ENCODE assay signal across 29 mouse cellular contexts in genomic region chr1:54902689-54903246, GRCm38 (mm10). TPM values are rescaled to one million over a fixed set of nuclear protein-coding genes. Genes with fewer than 3 reads are reported as not detected.
A peak's percentile ranks its signal among the peaks of the same experiment; 100 is the strongest.
DNase-seq lines count a peak whose midpoint lies in the region; ATAC-seq and TF ChIP-seq lines count a peak whose summit lies in the region.
"Had no signal": no experiment of that assay in that cellular context is flagged by ENCODE, and none has a peak within 500 bp of the region (broad histone marks: within the 10 kb centered on the region; RNA-seq: fewer than 3 reads in every experiment).

No protein-coding gene starts in this region.

- no peaks in the 10 kb centered on the region for H3K79me2 ChIP-seq in MEL (ENCODE audit: control insufficient read depth, insufficient read depth, low read length, poor library complexity)

- H3K9ac ChIP-seq in MEL (ENCODE audit: control insufficient read depth, low read depth, low read length, poor library complexity, severe bottlenecking): no peak overlapping the region
- no peak overlapping the region for H3K9ac ChIP-seq in liver, embryonic 11.5 days (ENCODE audit: low read depth, low read length)
- no peak overlapping the region for H3K9ac ChIP-seq in liver, embryonic 16.5 days (ENCODE audit: low read depth, low read length)
- H3K9ac ChIP-seq: embryonic facial prominence, embryonic 13.5 days; heart, embryonic 13.5 days; lung, embryonic 14.5 days; neural tube, embryonic 15.5 days had no signal

- WGBS in liver, embryonic 11.5 days: 74% methylated on average over 12 of the region's 12 CpGs
- 57% methylated on average over 12 of the region's 12 CpGs for WGBS in liver, embryonic 16.5 days (ENCODE audit: insufficient replicate concordance)

- intact Hi-C loops in heart, postnatal 14 days (cut with DNase I): no loop called here

- peaks cover 0 to 19% of the 10 kb centered on the region in 2 experiments; a peak in 2 of 4 replicates for H3K36me3 ChIP-seq in MEL (ENCODE audit: control insufficient read depth in 1 of 2, insufficient read depth in 2 of 2, low read length in 2 of 2)
- H3K36me3 ChIP-seq in liver, embryonic 11.5 days (ENCODE audit: control insufficient read depth, insufficient read depth, low read length): no peaks in the 10 kb centered on the region
- peaks cover 3% of the 10 kb centered on the region; the same call in 1 of the 2 replicates for H3K36me3 ChIP-seq in liver, embryonic 16.5 days (ENCODE audit: control insufficient read depth, insufficient read depth)
- H3K36me3 ChIP-seq: G1E; neural tube, embryonic 15.5 days had no signal

- peak overlapping the region; percentile 39 for H3K27ac ChIP-seq in MEL (ENCODE audit: control insufficient read depth, low read depth, low read length)
- H3K27ac ChIP-seq in liver, embryonic 11.5 days (ENCODE audit: low read depth, low read length): no peak overlapping the region
- no peak overlapping the region for H3K27ac ChIP-seq in liver, embryonic 16.5 days (ENCODE audit: low read length)
- H3K27ac ChIP-seq: embryonic facial prominence, embryonic 13.5 days; heart, embryonic 13.5 days; layer of hippocampus, adult 2 months; neural tube, embryonic 15.5 days had no signal

- peak; percentile 95 for DNase-seq in heart, adult 11 months
- DNase-seq in heart, postnatal 14 days: no peak
- DNase-seq in MEL (ENCODE audit: low read depth, low spot score): peak; percentile 92
- DNase-seq in liver, embryonic 11.5 days (ENCODE audit: low spot score): no peak
- DNase-seq in layer of hippocampus, postnatal 14 days (ENCODE audit: low spot score in 2 of 2): no peak
- DNase-seq in kidney, adult 8-10 months: no peak
- DNase-seq: adrenal gland, postnatal 14 days; cerebellum, adult 11-12 months; cerebellum, adult 9-11 months; gastrocnemius, postnatal 14 days; heart, postnatal 10 days; kidney, adult 9 months; kidney, postnatal 14 days; left cerebral cortex, postnatal 4 days; lung, embryonic 14.5 days; lung, postnatal 14 days; midbrain, embryonic 14.5 days; right cerebral cortex, postnatal 25 days; spleen, adult 18-20 months; thymus, postnatal 25 days had no signal

- ATAC-seq in liver, embryonic 11.5 days (replicated peaks; ENCODE audit: low FRiP score): 0 out of 2 replicates have a peak, but pooled peaks have one; percentile 57
- peak; percentile 53; the same call in 1 of the 2 replicates for ATAC-seq in liver, embryonic 16.5 days (ENCODE audit: low read depth)
- ATAC-seq in erythroid progenitor cell, adult 5-6 weeks (replicated peaks; ENCODE audit: low FRiP score, poor library complexity, severe bottlenecking): no peak
- ATAC-seq: forebrain, embryonic 16.5 days; intestine, embryonic 16.5 days had no signal

- no peak for TF ChIP-seq RAD21 in MEL (IDR thresholded peaks at IDR 0.05; ENCODE audit: low read depth, low read length)

- no peaks in the 10 kb centered on the region for H3K27me3 ChIP-seq in MEL (ENCODE audit: control insufficient read depth in 1 of 2, insufficient read depth in 2 of 2, low read length in 2 of 2)
- H3K27me3 ChIP-seq in liver, embryonic 11.5 days (replicated peaks; ENCODE audit: control insufficient read depth, insufficient read depth, low read length): no peaks in the 10 kb centered on the region
- no peaks in the 10 kb centered on the region for H3K27me3 ChIP-seq in liver, embryonic 16.5 days (ENCODE audit: control insufficient read depth, insufficient read depth, low read depth, low read length)
- H3K27me3 ChIP-seq: embryonic facial prominence, embryonic 13.5 days; heart, embryonic 13.5 days; neural tube, embryonic 15.5 days had no signal

- no peak for TF ChIP-seq CTCF in MEL (IDR thresholded peaks at IDR 0.05 in 2 of 3, conservative IDR thresholded peaks at IDR 0.05 in 1 of 3; ENCODE audit: control insufficient read depth in 1 of 3, insufficient read depth in 1 of 3, low read depth in 2 of 3, low read length in 3 of 3, poor library complexity in 1 of 3, severe bottlenecking in 1 of 3)

- no peak overlapping the region for H3K4me2 ChIP-seq in liver, embryonic 11.5 days
- H3K4me2 ChIP-seq in liver, embryonic 16.5 days (ENCODE audit: low read depth, low read length): no peak overlapping the region
- H3K4me2 ChIP-seq: embryonic facial prominence, embryonic 13.5 days; heart, embryonic 13.5 days; lung, embryonic 14.5 days; neural tube, embryonic 15.5 days had no signal

- TF ChIP-seq POLR2A in MEL (IDR thresholded peaks at IDR 0.05; ENCODE audit: control insufficient read depth in 1 of 2, insufficient read depth in 1 of 2, low read depth in 1 of 2, low read length in 2 of 2, poor library complexity in 1 of 2): no peak

- peak overlapping the region; percentile 8 to 44; a peak in 2 of 4 replicates for H3K4me3 ChIP-seq in MEL (ENCODE audit: control insufficient read depth in 1 of 2, insufficient read depth in 1 of 2, low read depth in 2 of 2, low read length in 2 of 2)
- no peak overlapping the region for H3K4me3 ChIP-seq in liver, embryonic 11.5 days (ENCODE audit: low read depth, low read length)
- no peak overlapping the region for H3K4me3 ChIP-seq in liver, embryonic 16.5 days (ENCODE audit: low read depth, low read length)
- H3K4me3 ChIP-seq: embryonic facial prominence, embryonic 13.5 days; heart, embryonic 13.5 days; layer of hippocampus, adult 2 months; neural tube, embryonic 15.5 days had no signal

- no peaks in the 10 kb centered on the region for H3K9me3 ChIP-seq in MEL (replicated peaks; ENCODE audit: insufficient read depth, low read length)
- H3K9me3 ChIP-seq in liver, embryonic 11.5 days (ENCODE audit: control insufficient read depth, low read length): no peaks in the 10 kb centered on the region
- H3K9me3 ChIP-seq in liver, embryonic 16.5 days (replicated peaks; ENCODE audit: control insufficient read depth, low read length): no peaks in the 10 kb centered on the region
- H3K9me3 ChIP-seq: embryonic facial prominence, embryonic 13.5 days; G1E; neural tube, embryonic 15.5 days had no signal

- peak; percentile 63 to 74 for TF ChIP-seq EP300 in MEL (IDR thresholded peaks at IDR 0.05; ENCODE audit: low read depth in 1 of 2, low read length in 2 of 2)

- H3K4me1 ChIP-seq in MEL (ENCODE audit: control insufficient read depth in 1 of 2, insufficient read depth in 2 of 2, low read length in 2 of 2): peaks cover 5 to 26% of the 10 kb centered on the region in 2 experiments
- peaks cover 9% of the 10 kb centered on the region; the same call in 1 of the 2 replicates for H3K4me1 ChIP-seq in liver, embryonic 11.5 days (replicated peaks; ENCODE audit: control insufficient read depth, insufficient read depth, low read length)
- H3K4me1 ChIP-seq in liver, embryonic 16.5 days (ENCODE audit: control insufficient read depth, low read depth, low read length): peaks cover 2% of the 10 kb centered on the region; the same call in 1 of the 2 replicates

TF ChIP-seq in MEL, 35 proteins besides CTCF, POLR2A, EP300 and RAD21 (continues in another document):
- TF ChIP-seq SIN3A (IDR thresholded peaks at IDR 0.05; ENCODE audit: low read length) (peak; percentile 51; the same call in 1 of the 2 replicates), GATA1 (IDR thresholded peaks at IDR 0.05; ENCODE audit: low read depth, low read length) (peak; percentile 63), MAZ (IDR thresholded peaks at IDR 0.05; ENCODE audit: low read depth, low read length) (no peak), BHLHE40 (IDR thresholded peaks at IDR 0.05; ENCODE audit: borderline replicate concordance, low read depth, low read length) (peak; percentile 36; the same call in 1 of the 2 replicates), CHD2 (IDR thresholded peaks at IDR 0.05; ENCODE audit: low read length) (no peak), USF2 (IDR thresholded peaks at IDR 0.05; ENCODE audit: borderline replicate concordance in 1 of 2, insufficient read depth in 1 of 2, low read depth in 1 of 2, low read length in 2 of 2) (no peak), TCF12 (IDR thresholded peaks at IDR 0.05; ENCODE audit: low read depth, low read length) (peak; percentile 69), JUND (IDR thresholded peaks at IDR 0.05; ENCODE audit: low read depth, low read length) (no peak), USF1 (IDR thresholded peaks at IDR 0.05; ENCODE audit: low read depth, low read length) (no peak; the same call in 1 of the 2 replicates), SMC3 (IDR thresholded peaks at IDR 0.05; ENCODE audit: low read depth, low read length) (no peak), ETS1 (IDR thresholded peaks at IDR 0.05; ENCODE audit: low read depth, low read length) (peak; percentile 93), MEF2A (IDR thresholded peaks at IDR 0.05; ENCODE audit: extremely low read depth, insufficient replicate concordance, low read depth, low read length, poor library complexity, severe bottlenecking) (no peak), MYC (IDR thresholded peaks at IDR 0.05; ENCODE audit: low read depth, low read length) (no peak), E2F4 (IDR thresholded peaks at IDR 0.05; ENCODE audit: borderline replicate concordance, low read depth, low read length) (no peak), ZNF384 (IDR thresholded peaks at IDR 0.05; ENCODE audit: low read depth, low read length) (no peak), CHD1 (IDR thresholded peaks at IDR 0.05; ENCODE audit: low read depth, low read length) (no peak), POLR2AphosphoS5 (IDR thresholded peaks at IDR 0.05; ENCODE audit: borderline replicate concordance, low read depth, low read length) (no peak), NELFE (IDR thresholded peaks at IDR 0.05; ENCODE audit: low read depth, low read length) (no peak), ZKSCAN1 (IDR thresholded peaks at IDR 0.05; ENCODE audit: low read depth, low read length) (no peak), ZMIZ1 (IDR thresholded peaks at IDR 0.05; ENCODE audit: low read depth, low read length) (no peak), TAL1 (IDR thresholded peaks at IDR 0.05; ENCODE audit: low read length) (peak; percentile 61), ELF1 (IDR thresholded peaks at IDR 0.05; ENCODE audit: low read depth, low read length) (no peak), ZC3H11A (IDR thresholded peaks at IDR 0.05; ENCODE audit: low read depth, low read length) (no peak), KAT2A (conservative IDR thresholded peaks at IDR 0.05; ENCODE audit: low read depth, low read length) (no peak)

RNA-seq across cellular contexts. Expression of gene Ankrd44, which starts 23.4 kb away (rescaled TPM):
- 10 to 100 TPM; 15.9 to 16.9 TPM for total RNA-seq in heart, postnatal 14 days (2021)
- total RNA-seq in MEL (2012; rRNA removed): 1.9 and 2.3 TPM in 2 replicates
- 1 to 10 TPM in 1 of 2 experiments, not detected in 1; 4.4 TPM for polyA plus RNA-seq in MEL (2012; ENCODE audit: insufficient read depth in 1 of 2, insufficient read length in 2 of 2, low read depth in 1 of 2, low replicate concordance in 2 of 2, missing spikeins in 1 of 2)
- polyA plus RNA-seq in liver, embryonic 11.5 days (2014; fragmentation: Nextera tagmentation; extraction: Ambion mirVana): 11.8 and 12.1 TPM in 2 replicates
- 4.8 and 4.9 TPM in 2 replicates for polyA plus RNA-seq in liver, embryonic 16.5 days (2015; fragmentation: Nextera tagmentation; extraction: Ambion mirVana)
- total RNA-seq in layer of hippocampus, postnatal 14 days (2021): 10 to 100 TPM; 24.3 to 26.0 TPM
- 40.4 and 47.4 TPM in 2 replicates for total RNA-seq in erythroid progenitor cell, adult 5-6 weeks (2015; ENCODE audit: low replicate concordance)
- total RNA-seq in erythroid progenitor cell, adult 5-6 weeks (2017; ENCODE audit: low replicate concordance): 13.4 and 18.6 TPM in 2 replicates

Comparison
In these comparisons a context has a peak if more than half of its experiments do, and no peak if none do; other contexts are left out.
1. DNase-seq: peak in heart, adult 11 months (single experiment) and MEL (single experiment); none in heart, postnatal 14 days (0 of 2), liver, embryonic 11.5 days (single experiment), layer of hippocampus, postnatal 14 days (0 of 2) and kidney, adult 8-10 months (0 of 2).
2. H3K4me3 ChIP-seq: peak in MEL (2 of 2); none in liver, embryonic 11.5 days (single experiment) and liver, embryonic 16.5 days (single experiment).